Mouse (Mus musculus) ovary, postnatal 10 days (tissue): ENCODE results near the gene Baiap2.

Experiments used
- DNase-seq: peaks from one replicate; pipeline ENCODE4 v3.0.0; 2022; ENCODE audit warnings: low spot score

Baiap2 gene

DNA sequence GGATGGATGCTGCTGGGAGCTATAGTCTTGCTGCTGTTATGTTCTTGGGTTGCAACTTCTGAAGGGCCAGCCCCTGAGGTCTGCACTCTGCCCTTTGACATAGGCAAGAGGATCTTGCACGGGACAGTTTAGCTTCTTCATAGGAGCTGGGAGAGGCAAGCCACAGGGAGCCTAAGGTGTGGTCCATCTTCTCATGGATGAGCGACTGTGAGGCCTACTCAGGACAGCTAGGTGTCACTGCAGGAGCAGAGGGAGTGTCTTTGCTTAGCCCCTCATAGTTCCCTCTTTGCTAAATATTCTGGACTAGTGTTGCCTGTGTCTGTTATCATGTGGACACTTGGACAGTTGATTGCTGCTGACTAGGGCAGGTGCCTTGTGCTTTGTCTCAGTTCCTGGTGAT is 5.3 kb downstream of the Baiap2 start:
- DNase-seq, result no peak

DNA sequence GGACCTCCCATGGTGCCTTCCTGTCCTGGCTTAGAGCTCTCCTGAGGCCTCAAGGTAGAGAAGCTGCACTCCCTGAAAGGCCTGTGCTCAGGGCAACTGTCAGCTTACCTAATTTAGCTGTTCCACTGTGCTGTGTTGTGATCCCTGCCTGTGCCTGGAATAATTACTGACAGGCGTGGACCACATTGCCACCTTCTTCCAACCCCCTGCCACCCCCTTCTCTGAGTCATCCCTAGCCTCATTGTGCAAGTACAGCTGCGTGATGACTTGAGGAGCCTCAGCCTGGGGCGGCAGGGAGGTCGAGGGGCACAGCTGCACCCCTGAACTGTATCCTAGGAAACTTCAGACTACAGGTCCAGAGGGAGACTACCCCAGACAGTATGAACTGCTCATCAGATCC is 5.7 kb downstream of the Baiap2 start:
- DNase-seq, result no peak

DNA sequence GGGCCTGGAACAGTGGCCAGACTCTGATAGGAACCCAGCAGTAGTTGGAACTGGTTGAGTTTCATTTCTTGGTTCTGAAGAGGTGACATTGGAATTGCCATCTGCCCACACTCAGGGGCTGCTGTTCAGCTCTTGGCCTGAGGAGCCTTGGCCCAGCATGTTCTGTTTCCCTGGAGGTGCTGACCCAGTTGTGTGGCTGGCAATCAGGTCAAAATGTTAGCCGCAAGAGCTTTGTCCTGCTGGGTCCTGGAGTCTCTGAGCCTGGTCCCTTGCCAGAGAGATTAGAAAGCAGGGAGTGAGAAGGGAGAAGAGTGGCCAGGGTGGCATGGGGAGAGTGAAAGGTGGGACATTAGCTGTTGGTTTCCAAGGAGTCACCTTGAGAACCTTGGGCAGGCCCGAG is 6.2 kb downstream of the Baiap2 start:
- DNase-seq, result no peak

DNA sequence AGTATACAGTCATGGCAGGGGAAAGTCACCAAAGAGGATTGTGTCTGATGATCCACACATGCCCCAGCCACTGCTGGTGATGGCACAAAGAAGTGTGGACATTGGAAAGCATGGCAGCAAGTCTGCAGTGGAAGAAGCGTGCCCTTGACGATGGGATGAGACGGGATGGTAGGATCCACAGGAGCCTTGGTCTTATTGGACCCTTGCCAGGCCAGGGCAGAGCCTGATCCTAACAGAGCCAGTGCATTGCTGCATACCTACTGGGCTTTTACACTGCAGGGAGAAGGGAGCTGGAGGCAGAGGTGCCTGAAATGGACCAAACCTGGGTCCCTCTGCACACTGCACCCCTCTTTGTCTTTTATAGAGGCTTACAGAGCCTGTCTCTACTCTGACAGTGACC is 8.0 kb downstream of the Baiap2 start:
- no peak for DNase-seq

DNA sequence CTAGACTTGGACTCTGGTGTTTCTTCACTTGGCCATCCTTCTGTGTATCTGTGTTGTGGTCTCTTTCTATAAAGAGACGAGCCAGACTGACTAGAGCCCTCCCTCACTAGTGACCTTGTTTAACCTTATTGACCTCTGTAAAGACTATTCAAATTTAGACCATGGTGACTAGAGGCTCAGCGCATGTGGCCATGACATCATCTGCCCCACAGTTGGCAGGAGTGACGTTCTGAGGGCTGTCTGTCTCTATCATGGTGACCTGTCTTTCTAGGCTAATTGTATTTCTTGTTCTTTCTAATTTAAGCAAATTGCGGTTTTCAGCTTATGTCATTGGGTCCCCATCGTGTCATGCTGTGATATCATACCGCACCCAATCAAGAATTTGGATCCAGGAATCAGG is 8.8 kb downstream of the Baiap2 start:
- DNase-seq, result no peak

DNA sequence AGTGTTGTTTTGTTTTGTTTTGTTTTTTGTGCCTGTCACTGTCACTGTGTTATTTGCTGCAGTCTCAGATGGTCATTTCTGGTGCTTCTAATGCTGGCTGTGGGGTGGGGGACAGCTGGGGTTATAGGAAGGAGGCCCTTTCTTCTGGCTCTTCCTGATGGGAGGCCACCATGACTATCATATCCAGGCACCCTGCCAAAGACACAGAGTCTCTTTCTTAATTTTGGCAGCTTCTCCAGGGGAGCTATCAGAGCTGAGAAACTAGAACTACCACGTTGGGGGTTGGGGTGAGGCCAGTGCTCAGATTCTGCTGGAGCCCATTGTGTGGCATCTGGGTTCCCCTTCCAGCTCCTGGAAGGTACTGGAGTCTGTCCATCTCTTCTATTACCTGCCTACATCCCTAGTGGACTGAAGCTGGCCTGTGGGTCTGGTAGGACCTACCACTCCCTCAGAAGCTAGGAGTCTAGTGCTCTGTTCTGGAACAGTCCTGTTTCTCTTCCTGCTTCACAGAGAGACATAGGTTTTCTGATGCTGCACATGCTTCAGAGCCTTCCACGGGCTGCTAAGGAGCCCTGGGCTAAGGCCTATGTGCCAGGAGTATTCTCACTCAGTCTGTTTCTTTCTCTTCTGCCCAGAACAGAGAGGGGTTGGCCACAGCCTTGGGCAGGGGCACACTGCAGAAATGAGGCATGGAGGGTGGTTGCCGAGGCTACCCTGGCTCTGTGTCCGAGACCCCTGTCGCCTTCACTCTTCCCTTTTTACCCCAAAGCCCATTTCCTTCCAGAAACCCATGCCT is 10.1 kb downstream of the Baiap2 start:
- no peak for DNase-seq

DNA sequence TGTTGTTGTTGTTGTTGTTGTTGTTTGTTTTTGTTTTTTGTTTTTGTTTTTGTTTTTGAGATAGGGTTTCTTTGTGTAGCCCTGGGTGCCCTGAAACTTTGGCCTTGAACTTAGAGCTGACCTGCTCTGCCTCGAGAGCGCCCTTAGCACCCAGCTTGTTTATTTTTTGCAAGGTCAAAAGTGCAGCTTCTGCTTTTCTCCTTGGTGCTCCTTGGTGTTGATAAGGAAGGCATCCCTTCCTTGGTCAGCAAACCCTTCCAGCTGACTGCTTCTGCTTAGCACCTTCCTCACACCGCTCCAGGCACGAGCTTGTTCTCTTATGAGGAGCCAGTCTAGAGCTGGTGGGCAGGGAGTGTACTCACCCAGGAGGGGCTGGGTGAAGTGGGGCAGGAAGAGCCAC is 11.7 kb downstream of the Baiap2 start:
- DNase-seq, result no peak

DNA sequence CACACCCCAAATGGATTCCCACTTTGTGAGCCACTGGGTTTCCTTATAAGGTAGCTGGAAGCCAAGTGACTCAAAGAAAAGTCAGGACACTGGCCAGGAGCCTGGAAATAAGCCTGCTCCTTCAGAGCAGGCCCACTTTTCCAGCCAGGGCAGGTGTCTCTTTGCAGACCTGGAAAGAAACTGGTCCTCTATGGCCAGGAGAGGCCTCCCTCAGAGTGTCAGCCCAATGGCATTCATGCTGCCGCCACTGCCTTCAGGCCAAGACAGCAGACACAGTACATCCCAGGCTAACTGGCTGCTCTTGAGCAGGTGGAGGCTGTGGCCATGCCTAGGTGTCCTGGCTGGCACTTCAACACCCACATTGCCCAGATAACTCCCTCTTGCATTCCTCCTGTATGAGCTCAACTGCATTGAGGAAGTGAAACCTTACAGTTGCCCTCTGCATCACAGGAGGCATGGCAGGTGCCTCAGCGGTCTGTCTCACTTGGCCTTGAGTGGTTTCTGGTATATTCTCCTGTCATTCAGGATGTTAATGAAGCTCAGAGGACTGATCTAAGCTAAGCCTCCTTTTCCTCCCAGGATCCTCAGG is 12.3 kb downstream of the Baiap2 start:
- no peak for DNase-seq

DNA sequence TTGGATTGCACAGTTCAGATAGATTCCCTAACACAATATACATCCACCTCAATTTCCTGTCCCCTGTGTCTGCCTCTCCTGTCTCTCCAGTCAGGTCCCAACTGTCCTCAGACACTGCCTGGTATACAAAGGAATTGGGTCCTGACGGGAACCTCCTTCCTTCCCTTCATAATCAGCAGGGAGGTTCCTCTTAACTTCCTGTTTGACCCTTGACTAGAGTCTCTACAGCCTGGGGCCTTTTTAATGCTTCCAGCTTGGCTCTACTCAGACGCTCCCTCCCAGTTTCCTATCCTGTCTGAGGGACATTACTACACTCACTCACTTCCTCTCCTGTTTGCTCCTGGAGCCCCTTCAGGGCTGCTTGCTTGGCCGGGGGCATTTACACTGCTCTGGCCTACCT is 12.9 kb downstream of the Baiap2 start:
- no peak for DNase-seq

DNA sequence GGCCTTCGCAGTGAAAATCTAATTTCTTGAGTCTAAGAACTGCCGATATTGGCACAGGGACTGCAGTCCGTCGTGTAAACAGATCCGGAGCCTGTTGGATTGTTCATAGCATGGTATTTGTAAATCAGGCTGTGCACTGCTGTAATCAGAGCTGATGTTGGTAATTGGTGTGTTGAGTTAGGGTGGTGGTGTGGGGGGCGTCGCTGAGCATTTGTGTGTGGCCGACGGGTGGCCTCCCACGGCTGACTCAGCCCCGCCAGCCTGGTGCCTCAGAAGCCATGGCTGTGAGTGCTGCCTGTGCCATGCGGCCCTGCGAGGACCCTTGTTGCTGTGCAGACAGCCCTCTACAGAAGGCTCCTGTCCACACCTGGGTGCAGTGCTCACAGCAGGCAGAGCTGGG is 14.0 kb downstream of the Baiap2 start:
- DNase-seq, result no peak

DNA sequence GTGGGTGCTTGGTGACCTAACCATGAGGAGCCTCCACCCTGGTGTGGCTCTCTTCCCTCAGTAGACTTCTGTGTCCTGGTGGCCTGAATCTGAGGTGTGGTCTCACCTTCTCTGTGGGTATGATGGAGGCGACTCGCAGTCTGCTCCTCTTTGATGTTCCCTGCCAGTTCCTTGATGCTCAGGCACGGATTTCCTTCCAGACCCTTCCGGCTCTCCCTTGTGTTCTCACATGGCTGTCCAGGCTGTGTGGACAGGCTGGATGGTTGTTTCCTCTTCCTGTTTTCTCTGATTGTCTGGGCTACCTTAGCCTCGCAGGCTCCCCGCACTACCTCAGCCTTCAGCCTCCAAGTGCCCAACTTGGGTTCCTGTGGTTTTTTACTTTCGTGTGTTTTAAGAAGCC is 16.3 kb downstream of the Baiap2 start:
- no peak for DNase-seq

DNA sequence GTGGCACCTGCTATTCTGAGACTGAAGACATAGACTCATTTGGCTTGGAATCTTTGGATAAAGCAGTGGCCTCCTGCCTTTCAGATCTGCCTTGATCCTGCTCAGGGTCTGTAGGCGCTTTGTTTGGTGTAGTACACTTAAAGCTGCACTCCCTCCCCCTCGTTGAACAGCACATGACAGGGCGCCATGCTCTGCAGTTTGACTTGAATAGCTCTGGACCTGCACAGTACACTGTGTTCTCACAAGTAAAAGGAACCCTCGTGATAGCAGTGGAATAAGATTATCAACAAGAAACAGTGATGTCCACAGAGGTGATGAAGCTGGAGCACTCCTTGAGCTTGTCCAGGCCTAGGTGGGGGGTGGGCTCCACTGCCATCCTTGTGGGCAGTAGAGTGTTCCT is 17.2 kb downstream of the Baiap2 start:
- DNase-seq, result no peak

DNA sequence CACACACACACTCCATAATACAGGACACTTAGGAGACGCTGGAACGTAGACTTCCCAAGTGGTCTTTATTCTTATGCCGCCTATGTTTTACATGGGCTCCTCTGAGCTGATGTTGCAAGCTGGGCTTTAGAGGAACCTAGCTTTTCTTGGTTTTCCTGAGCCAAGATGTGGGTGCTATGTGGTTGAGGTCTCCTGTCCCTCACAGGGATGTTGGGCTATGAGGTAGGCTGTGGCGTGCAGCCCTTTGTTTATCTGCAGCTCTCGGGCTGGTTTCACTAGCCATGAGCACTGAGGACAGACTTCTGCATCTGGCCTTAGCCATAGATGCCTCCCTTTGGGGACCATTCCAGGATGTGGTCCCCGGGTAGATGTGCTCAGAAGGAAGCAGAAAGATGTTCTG is 18.1 kb downstream of the Baiap2 start:
- no peak for DNase-seq

DNA sequence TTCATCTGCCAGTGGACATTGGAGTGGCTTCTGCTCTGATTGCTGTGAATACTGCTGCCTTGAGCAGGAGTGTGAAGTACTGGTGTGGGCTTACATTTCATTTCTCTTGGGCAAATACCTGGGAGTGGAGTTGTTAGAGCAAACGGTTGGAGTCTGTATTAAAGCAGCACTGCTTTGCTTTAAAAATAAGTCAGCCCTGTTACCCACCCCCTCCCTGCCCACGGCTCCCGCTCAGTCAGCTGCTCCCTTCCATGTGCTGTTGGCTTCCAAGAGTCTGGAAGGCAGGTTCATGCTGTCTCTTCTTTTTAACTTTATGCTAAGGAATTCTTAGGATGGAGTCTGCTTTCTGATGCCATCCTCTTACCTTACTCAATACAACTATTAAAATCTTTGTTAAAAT is 18.9 kb downstream of the Baiap2 start:
- no peak for DNase-seq

DNA sequence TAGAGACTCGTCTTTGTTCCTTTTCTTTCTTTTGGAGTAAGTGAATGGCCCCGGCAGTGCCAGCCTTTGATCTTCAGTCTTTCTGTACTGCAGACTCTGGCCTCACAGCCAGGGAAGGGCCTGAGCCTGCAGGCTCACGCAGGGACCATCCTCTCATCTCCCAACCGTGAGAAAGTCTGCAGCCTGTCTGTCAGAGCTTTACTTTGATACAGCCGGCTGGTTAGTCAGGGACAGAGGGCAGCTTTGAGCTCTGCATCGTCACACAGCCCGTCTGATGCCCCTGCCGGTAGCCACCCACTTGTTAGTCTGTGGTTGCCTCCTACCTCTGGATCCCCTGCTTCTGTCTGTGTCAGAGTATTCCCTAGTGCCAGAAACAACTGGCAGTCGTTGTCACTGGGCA is 22.5 kb downstream of the Baiap2 start:
- no peak for DNase-seq

DNA sequence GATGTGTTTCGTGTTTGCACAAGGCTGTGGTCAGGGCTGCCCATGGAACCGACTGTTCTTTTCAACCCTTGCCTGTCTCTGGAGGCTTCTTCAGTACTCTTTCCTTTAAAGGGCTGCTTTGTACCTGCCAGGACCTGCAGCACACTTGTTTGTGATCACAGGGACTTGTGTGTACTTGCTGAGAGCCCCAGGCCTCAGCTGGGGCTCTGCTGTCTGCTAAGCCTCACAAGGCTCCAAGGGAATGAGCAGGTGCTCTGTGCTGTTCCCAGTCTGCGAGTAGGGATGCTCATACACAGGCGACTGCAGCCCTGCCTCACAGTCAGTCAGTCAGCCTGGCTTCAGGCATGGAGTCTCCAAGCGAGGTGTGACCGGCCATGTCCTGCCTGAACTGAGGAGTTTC is 23.7 kb downstream of the Baiap2 start:
- no peak for DNase-seq

DNA sequence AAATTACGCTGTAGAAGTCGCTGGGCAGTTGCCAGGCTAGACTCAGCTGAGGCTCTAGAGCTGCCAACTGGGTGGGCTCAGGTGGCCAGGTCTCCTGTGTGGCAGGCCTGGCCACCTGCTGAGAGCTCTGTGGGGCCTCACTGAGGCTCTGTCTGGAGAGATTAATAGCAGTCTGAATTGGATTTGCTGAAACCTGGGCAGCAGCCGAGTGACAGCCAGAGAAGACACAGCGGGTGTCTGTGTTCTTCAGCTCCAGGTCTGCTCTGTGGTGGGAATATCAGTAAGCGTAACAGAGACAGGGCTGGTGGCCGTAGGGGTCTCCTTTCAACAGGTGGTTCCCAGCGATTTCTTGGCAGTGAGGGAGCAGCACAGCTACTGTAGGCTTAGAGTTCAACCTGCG is 24.8 kb downstream of the Baiap2 start:
- no peak for DNase-seq

DNA sequence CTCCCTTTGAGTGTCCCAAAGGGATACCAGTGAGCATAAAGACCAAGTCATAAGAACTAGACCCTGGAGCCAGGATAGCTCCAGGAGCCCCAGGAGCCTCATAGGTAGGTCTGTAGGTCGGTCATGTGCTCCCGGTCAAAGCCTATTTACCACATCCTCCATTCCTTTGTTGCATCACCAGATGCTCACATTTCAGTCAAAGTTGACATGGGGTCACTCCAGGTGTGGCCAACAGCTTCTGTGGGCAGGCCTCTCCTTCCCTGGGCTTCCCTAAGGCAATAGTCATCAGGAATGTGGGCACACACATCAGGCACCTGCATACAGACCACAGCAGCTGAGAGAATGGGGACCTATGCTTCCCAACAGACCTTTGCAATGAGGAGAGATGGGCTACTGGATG is 25.3 kb downstream of the Baiap2 start:
- DNase-seq, result no peak

DNA sequence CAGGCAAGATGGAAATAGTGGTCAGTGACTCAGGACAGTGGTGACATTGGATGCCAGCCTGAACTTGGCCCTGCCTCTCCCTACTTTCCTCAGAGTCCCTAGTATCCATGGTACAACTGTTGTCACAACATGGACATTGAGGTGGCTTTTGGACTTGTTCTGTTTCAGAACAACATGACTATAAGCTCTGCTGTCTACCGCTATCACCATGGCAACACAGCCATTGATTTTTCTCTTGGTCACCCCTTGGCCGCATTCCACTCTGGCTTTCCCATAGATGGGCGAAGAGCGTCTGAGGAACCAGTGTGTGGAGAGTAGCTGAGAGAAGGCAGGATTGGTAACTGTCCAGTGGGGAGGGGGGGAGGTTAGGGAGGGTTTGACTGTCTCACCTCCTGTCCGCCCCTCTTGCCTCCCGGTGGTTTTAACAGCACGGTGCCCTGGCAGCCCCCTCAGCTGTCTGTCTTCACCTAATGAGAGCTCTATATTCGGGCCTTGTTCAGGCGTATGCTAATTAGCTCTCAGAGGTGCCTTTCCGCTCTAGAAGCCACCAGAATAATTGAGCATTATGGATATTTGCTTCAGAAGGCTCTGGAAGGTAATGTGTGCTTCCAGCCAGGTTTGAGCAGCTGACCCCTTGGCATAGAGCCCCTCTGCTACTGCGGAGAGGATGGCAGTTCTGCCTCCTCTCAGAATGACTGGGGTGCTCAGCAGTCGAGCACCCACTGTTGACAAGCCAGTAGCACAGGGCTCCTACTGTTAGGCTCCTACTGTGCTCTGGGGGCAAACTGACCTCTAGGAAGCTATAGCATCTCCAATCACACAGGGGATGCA is 27.7 kb downstream of the Baiap2 start:
- no peak for DNase-seq

DNA sequence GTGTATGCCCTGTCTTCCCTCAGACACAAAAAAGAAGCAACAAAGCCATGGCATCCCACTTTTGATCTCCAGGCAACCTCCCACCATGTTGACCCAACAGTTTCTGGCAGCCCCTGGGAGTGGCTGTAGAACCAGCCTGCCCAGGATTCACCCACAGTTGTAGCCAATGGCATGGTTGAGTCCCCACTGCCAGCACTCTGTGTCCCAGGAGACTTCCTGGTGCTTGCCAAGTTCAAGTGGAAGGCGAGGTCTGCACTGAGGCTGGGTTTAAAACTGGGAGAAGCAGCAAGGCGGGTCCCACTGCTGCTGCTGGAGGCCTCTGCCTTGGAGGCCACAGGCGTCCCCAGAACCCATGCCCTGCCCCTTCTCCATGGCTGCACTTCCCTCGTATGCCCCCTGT is 31.2 kb downstream of the Baiap2 start:
- no peak for DNase-seq

DNA sequence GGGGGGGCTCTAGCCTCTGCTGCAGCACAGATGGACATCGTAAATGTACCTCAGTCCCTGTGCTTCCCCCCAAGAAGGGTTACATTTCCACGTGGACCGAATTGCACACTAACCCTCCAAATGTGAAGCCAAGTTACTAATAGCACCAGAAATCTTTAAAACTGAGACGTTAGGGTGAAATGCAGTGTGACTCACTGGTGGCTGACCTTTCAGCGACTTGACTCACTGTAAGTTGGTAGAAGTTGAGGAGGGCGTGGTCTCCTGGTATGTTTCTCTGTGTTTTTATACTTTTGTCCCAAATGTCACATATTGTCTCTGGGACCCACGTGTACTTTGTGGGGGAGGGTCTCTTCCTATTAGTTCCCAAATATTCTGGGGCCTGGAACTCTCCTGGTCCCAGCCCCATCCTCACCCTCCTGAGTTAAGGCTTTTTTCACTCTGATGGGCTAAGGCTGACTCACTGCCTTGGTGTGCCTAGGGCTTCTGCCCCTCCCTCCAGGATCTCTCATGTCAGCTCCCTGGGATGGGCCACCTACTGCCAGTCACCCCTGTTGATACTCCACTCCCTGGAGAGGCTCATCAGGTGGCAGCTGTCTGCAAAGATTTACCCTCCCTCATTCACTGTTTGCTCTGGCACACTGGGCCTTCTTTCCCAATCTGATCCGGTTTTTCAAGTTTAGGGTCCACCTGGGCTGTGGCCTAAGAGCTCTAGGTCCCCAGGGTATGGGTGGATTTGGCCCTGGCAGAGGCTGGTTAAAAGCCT is 33.4 kb downstream of the Baiap2 start:
- no peak for DNase-seq

DNA sequence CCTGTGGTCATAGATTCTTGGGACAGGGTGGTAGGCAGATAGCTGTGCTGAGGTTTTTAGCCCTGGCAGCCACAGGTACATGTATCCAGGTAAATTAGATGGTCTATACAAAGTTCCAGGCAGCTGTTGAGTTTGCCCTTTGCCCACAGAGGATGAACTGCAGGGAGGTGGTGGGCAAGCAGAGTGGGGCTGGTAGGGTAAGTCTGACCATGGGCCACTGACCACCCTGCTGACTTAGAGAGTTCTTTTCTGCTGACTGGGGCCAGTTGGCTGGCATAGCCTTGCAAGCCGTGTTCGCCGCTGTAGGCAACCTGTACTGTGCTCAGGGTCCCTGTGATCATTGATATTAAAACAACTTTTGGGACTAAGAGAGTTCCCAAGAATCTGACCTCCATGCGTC is 36.1 kb downstream of the Baiap2 start:
- no peak for DNase-seq
